Mouse (Mus musculus) gastrocnemius, adult 8-10 months (tissue): ENCODE measurements around the gene Tekt5. TPM values are rescaled to one million over a fixed set of nuclear protein-coding genes. Genes with fewer than 3 reads are reported as not detected.
A peak's percentile ranks its signal among the peaks of the same experiment; 100 is the strongest.

Source experiments
- DNase-seq, 2 experiments: peaks; one replicate each; pipeline ENCODE4 v3.0.0; 2022; ENCODE audit warnings: low spot score in 2 of 2
- total RNA-seq, 4 experiments: library from RNA; stranded (reverse); gene quantifications; 2 replicates each; pipeline ENCODE4 v1.2.4; 2022

Gene Tekt5
- total RNA-seq, 4 experiments from 2014 or later: not detected

GRCm38 (mm10) chr16:10337422-10338197 lies 57.7 kb downstream of the Tekt5 start:
- DNase-seq: no peak

- no peak for DNase-seq
Observed at GRCm38 (mm10) chr16:10336454-10337421, 58.6 kb downstream of the Tekt5 start.

DNA sequence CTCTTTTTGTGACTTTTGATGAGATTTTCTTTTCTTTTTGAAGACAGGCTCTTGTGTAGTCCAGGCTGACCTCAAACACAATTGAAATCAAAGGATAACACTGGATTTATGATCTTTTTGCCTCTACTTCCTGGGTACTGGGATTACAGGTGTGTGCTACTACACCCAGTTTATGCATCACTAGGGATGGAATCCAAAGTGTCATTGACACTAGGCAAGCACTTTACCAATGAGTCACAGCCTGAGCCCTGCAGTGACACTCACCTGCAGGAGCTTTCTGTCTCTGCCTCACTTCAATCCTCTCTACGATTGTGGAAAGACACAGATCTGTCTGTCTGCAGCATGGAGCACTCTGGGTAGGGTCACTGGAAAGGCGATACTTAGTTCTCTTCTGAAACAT lies 59.3 kb downstream of the Tekt5 start:
- no peak for DNase-seq

DNA sequence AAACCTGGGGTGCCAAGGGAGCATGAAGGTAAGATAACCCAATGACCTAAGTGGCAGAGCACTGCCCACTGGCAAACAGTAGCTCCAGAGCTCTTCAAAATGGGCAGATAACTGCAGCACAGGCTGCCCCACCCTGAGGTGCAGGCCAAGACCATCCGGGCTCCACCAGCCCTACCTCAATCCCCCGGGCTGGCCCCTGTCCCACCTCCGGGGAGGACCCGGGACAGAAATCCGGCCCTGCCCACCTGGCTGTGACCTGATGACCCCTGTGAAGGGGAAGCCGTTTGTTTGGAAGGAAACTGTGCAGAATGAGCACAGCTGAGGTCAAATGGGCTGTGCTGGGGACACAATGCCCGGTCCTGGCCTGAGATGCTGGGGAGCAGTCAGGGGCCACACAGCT lies 62.6 kb downstream of the Tekt5 start:
- DNase-seq: no peak

- no peak for DNase-seq
Observed at GRCm38 (mm10) chr16:10330586-10331495, 64.4 kb downstream of the Tekt5 start.

GRCm38 (mm10) chr16:10327563-10328333 lies 67.5 kb downstream of the Tekt5 start:
- no peak for DNase-seq

DNA sequence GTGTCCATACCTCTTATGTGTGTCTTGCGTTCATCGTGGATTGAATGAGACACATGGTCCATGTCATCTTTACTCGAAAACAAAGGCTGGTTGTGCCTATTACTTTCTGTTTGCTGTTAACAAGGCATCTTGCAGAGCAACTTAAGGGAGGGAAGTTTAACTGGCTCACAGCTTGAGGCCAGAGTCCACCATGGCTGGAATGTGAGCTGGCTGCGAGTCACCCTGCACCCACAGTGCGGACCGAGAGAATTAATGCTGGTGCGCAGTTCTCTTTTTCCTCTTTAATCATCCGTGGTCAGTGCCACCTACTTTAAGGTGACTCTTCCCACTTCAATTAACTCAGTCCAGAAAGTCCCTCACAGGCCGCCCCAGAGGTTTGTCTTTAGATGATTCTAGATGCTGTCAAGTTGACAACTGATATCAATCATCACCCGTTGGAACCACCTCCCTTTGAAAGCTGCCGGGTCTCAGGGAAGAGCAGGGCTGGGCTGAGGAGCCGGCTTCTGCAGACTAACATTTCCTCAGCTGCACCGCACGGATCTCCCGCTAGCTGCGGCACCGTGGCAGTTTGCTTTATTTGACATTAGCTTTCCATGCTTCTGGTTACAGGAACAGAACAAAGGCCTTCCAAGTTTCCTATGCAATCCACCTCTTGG lies 75.2 kb downstream of the Tekt5 start:
- no peak for DNase-seq

DNA sequence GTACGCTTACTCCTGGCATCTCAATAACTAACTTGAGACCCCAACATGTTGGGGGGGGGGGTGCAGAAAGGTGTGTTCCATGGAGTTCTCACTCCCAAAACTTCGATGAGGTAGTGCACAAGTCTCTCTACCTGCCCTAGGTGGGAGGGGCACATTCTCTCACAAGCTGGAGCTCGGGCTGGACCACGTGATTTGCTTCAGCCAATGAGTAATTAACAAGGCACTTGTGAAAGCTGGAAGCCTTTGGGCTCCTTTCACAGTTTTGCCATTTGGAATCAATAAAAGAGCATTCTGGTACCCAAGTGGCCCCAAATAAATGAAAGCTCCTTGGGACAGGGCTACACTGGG lies 78.1 kb downstream of the Tekt5 start:
- no peak for DNase-seq

- no peak for DNase-seq
Observed at GRCm38 (mm10) chr16:10316493-10317196, 78.6 kb downstream of the Tekt5 start.

GRCm38 (mm10) chr16:10313646-10314088 lies 81.6 kb downstream of the Tekt5 start, which contains the start of gene Emp2:
Gene Emp2 (minus strand): TSS chr16:10313968.
- DNase-seq: peak; percentile 36 to 54

DNA sequence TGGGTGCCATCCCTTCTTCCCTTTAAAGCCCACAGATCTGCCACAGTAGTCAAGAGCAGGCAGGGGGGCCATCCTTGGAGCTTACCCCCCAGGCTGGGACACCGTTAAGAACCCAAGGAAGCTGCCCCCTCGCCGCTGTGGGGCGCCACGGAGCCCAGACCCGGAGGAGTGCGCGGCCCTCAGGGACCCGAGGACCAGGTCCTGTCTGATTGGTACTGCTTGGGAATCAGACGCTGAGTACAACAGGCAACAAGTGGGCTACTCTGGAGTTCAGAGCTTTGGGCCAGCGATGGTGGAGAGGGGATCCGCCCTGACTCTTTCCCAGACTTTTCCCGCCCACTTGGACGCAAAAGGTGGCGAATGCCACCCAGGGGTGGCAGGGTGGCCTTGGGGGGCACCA lies 82.1 kb downstream of the Tekt5 start:
- DNase-seq: no peak

DNA sequence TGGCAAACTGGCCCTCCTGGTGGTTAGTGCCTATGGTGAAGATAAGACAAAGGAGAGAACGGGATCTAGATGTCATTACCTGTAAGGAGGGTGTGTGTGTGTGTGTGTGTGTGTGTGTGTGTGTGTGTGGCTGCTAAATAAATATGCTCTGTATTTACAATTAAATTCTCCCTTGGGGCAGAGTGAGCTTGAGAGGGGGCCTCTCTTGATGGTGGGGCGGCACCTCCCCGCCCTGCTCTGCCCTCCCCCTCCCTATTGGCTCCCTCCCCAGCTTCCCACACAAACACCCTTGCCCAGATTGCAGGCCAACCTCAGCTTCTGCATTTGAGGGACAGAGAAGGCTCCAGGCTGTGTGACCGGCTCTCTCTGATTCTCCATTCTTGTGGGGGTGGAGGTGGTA lies 83.3 kb downstream of the Tekt5 start:
- no peak for DNase-seq

DNA sequence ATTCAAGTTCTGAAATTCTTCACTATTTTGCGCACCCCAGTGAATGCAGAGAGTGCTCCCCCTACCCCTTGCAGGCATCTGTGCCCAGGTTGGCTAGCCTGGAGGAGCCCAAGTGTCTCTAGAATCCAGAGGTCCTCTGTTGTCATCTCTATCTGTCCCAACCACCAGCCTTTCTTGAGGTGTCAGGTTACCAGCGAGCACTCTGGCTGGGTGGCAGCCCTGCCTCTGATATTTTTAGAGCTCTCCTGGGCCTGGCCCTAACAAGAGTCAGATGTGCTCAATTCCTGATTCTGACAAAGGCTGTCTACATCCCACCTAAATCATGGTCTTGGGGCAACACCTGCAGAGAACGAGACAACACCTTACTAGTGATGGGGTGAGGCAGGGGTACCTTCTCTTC lies 84.2 kb downstream of the Tekt5 start:
- no peak for DNase-seq

DNA sequence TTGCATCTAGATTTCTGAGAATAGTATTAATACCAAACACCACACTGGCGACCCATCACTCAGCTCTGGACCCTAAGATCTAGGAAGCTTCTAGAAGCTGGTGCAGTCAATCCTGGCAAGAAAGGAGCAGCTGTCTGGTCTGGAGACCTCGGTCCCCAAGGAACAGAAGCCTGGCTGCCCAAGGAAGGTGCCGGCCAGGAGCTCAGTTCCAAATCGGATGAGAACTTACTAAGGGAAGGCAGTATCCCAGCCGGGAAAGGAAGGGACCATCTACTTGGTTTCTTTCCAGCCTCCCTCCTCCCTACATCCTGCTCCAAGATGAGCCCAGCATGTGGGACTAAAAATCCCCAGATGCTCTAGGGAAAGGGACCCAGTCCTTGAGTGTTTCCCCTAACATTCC lies 84.8 kb downstream of the Tekt5 start:
- no peak for DNase-seq

Other genes starting within 250 kb of the Tekt5 start
- not detected for gene Rpl39l, start 225.3 kb downstream of the Tekt5 start, total RNA-seq
- not detected for gene Atf7ip2, start 202.8 kb downstream of the Tekt5 start, total RNA-seq
- 1 to 10 TPM; 3.0 to 4.8 (median 4.1) TPM for gene Emp2, start 81.5 kb downstream of the Tekt5 start, total RNA-seq
- 1 to 10 TPM; 5.7 to 7.8 (median 6.8) TPM for gene Nubp1, start 16.5 kb upstream of the Tekt5 start, total RNA-seq
- under 1 TPM; 0.08 to 0.24 (median 0.14) TPM for gene Tvp23a, start 51.9 kb upstream of the Tekt5 start, total RNA-seq
- gene Ciita, start 84.6 kb upstream of the Tekt5 start, total RNA-seq: under 1 TPM in 3 of 4 experiments, not detected in 1; 0.05 to 0.17 (median 0.16) TPM
- gene Dexi, start 147.6 kb upstream of the Tekt5 start, total RNA-seq: 10 to 100 TPM; 40.4 to 70.4 (median 53.3) TPM
- gene Clec16a, start 149.8 kb upstream of the Tekt5 start, total RNA-seq: 10 to 100 TPM; 55.6 to 90.9 (median 70.4) TPM